Mouse (Mus musculus): Measurements from ENCODE around the gene Tmem223.
A peak's percentile ranks its signal among the peaks of the same experiment; 100 is the strongest.

The Tmem223 gene

GRCm38 (mm10) chr19:8803879-8804660, 33.3 kb downstream of the Tmem223 start:
- no peak for DNase-seq

DNA sequence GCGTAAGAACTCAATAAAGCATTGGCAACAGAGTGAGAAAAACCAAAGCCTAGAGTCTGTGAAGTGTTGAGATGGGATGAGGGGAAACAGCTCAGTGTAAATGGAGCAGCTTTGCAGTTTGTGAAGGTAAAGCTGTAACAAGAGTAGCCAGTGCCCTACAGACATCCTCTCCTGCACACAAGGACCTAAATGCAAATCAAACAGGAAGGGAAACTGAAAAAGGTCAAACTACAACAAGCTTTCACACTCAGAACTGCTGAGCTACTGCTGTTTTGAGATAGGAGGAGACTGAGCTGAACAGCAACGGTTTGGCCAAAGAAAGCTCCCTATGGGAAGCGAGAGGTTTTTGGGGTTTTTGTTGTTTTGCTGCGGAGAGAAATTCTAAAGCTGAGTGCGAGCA, 36.0 kb downstream of the Tmem223 start:
- no peak for DNase-seq

DNA sequence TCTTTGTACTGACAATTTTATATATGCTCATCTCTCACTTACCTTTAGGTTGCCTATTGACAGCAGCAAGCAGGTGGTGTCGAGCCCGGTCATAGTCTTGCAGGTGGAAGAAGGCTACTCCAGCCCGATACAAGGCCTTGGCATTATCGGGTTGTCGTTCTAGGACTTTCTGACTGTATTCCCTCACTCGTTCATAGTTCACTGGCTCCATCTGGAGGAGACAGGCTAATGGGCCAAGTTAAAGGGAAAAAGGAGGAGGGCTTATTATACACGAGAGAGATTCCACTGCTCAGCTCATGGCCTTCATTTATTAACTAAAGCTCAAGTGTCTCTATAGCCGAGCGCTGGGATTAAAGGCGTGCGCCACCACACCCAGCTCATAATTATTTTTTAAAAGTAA, 45.0 kb downstream of the Tmem223 start:
- no peak for DNase-seq

- DNase-seq, result no peak
These were observed 46.2 kb downstream of the Tmem223 start for GRCm38 (mm10) chr19:8817001-8817400.

- DNase-seq, result no peak
These were observed 47.6 kb downstream of the Tmem223 start for GRCm38 (mm10) chr19:8818301-8818798.

DNA sequence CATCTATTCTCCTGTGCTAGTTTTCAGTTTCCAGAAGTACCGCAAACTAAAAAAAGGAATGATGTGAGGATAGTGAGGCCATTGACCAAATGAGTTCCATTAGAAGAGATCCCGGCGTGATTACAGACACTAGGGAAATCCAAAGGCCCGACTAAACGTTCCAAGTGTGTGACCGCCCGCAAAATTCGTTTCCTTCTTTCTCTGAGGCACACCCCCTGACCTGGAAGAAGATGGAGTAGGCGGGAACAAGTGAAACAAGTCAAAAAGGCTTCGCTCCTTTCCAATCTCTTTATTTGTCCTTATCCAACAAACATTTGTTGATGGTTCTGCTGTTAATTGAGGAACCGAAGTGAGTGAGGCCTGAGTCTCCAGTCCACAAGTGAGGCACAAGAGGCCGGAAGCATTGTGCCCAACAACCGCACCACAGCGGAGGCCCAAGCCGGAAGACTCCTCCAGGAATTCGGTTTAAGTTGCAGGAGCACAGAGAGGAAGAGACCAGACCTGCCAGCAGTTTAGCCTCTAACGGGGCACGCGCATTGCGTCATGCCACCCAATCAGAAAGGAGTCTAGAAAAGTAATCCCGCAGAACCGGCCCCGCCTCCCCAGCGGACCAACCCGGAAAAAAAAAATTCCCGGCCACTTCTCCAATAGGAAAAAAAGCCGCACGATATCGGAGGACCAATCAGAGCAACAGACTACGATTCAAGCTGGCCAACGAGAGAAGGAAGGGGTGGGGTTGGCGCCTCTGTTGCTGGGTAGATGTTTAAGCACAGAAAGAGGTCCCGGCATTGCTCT, 48.2 kb downstream of the Tmem223 start, which contains the start of gene Ttc9c:
TSS of gene Ttc9c (minus strand) at position 533 of the 795 bp plus-strand sequence.
- peak; percentile 99 for DNase-seq

- peak; percentile 99 for DNase-seq
These were observed 49.0 kb downstream of the Tmem223 start, which contains the start of gene Hnrnpul2 for GRCm38 (mm10) chr19:8819596-8820423. TSS of gene Hnrnpul2 (plus strand) at chr19:8820010.

DNA sequence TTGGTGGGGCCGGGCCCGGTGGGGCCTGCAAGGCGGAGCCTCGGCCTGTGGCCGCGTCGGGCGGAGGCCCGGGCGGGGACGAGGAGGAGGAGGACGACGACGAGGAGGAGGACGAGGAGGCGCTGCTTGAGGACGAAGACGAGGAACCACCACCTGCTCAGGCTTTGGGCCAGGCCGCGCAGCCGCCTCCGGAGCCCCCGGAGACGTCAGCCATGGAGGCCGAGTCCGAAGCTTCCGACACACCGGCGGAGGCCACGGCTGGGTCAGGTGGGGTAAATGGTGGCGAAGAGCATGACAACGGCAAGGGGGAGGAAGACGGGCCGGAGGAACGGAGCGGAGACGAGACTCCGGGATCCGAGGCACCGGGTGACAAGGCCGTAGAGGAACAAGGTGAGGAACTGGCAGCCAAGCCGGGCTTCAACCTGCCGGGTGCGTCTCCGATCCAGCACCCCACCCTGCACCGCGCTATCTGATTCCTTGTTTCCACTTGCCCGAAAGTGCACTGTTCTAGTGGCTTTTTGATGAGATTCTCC, 49.7 kb downstream of the Tmem223 start:
- DNase-seq, result no peak

DNA sequence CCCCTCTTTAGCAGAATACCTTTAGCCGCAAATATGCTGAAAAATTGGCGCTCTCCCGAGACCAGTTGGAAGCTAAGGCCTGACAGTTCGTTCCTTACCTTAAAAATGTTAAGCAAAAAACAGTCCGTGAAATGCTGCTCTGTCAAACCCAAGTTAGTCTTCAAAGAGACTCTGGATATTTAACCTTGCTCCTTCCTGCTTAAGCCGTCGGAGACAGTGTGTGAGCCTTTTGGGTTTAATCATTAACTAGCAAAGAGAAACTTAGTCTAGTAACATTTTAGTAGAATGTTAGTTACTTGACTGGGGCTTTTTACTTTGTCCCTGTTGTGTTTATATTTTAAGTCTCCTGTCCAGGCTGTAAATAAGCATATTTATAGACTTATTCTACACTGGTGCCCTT, 50.4 kb downstream of the Tmem223 start:
- DNase-seq, result no peak

All from layer of hippocampus, adult 9-11 months (tissue).